In the genomic region with DNA sequence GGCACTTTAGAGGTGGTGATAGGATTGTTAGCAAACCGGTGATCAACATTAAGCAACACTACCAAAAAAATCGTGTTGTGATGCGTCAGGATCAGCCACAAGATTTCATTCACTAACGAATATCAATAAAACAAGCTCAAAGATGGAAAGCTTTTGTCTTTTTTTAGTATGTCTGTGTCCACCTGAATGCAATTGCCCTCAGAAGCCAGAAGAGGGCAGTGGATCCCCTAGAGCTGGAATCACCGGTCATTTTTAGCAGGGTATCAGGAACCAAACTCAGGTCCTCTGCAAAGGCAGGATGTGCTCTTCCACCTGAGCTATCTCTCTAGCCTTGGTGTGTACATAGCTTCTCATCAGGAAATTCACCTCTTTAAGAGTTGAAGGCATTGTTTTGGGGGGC, we compare ENCODE assay signal across 15 mouse cellular contexts. TPM values are rescaled to one million over a fixed set of nuclear protein-coding genes. Genes with fewer than 3 reads are reported as not detected.
DNase-seq lines count a peak whose midpoint lies in the region; ATAC-seq and TF ChIP-seq lines count a peak whose summit lies in the region.
"Had no signal": no experiment of that assay in that cellular context is flagged by ENCODE, and none has a peak within 500 bp of the region (broad histone marks: within the 10 kb centered on the region; RNA-seq: fewer than 3 reads in every experiment).

No protein-coding gene starts in this region.

- no peak for DNase-seq in gastrocnemius, adult 2 months
- no peak for DNase-seq in gastrocnemius, postnatal 10 days
- DNase-seq in liver, embryonic 14.5 days (ENCODE audit: low read depth in 3 of 3, low spot score in 3 of 3) = no peak
- no peak for DNase-seq in liver, embryonic 11.5 days (ENCODE audit: low spot score)
- no peak for DNase-seq in right cerebral cortex, postnatal 4 days
- no peak for DNase-seq in embryo, embryonic 10.5 days (ENCODE audit: low spot score)
- DNase-seq: heart, postnatal 10 days; layer of hippocampus, postnatal 36 days; lung, postnatal 10 days; thymus, postnatal 14 days had no signal

- no peak overlapping the region for H3K27ac ChIP-seq in gastrocnemius, adult 2 months
- H3K27ac ChIP-seq in liver, embryonic 14.5 days = no peak overlapping the region
- H3K27ac ChIP-seq in liver, embryonic 11.5 days (ENCODE audit: low read depth, low read length) = no peak overlapping the region
- no peak overlapping the region for H3K27ac ChIP-seq in cortical plate, adult 2 months (ENCODE audit: insufficient read depth, low read length)
- H3K27ac ChIP-seq: midbrain, embryonic 10.5 days had no signal

- no peak for ATAC-seq in liver, embryonic 14.5 days (ENCODE audit: insufficient read depth)
- ATAC-seq in liver, embryonic 11.5 days (replicated peaks; ENCODE audit: low FRiP score) = no peak
- ATAC-seq: hindbrain, embryonic 16.5 days had no signal

- no peak overlapping the region for H3K4me2 ChIP-seq in liver, embryonic 14.5 days (ENCODE audit: low read depth)
- no peak overlapping the region for H3K4me2 ChIP-seq in liver, embryonic 11.5 days

- H3K9me3 ChIP-seq in liver, embryonic 14.5 days (ENCODE audit: control insufficient read depth, low read length) = no peaks in the 10 kb centered on the region
- H3K9me3 ChIP-seq in liver, embryonic 11.5 days (ENCODE audit: control insufficient read depth, low read length) = no peaks in the 10 kb centered on the region
- H3K9me3 ChIP-seq in E14TG2a.4 (ENCODE audit: low read length) = peaks cover 4% of the 10 kb centered on the region
- H3K9me3 ChIP-seq: midbrain, embryonic 10.5 days had no signal

- peak; percentile 40 for TF ChIP-seq CTCF in gastrocnemius, adult 2 months (IDR thresholded peaks at IDR 0.05)
- peak; percentile 47 for TF ChIP-seq CTCF in liver, embryonic 14.5 days (IDR thresholded peaks at IDR 0.05; ENCODE audit: low read depth)
- peak; percentile 79 for TF ChIP-seq CTCF in E14TG2a.4 (conservative IDR thresholded peaks at IDR 0.05; ENCODE audit: low read length)
- 0 out of 2 replicates have a peak, but pooled peaks have one; percentile 12 for TF ChIP-seq CTCF in cortical plate, adult 2 months (IDR thresholded peaks at IDR 0.05; ENCODE audit: extremely low read depth, insufficient read depth, low read length)

- no peak for TF ChIP-seq POLR2A in cortical plate, adult 2 months (IDR thresholded peaks at IDR 0.05; ENCODE audit: extremely low read depth, insufficient read depth, low read length)

- no peak overlapping the region for H3K9ac ChIP-seq in liver, embryonic 14.5 days (replicated peaks)
- no peak overlapping the region for H3K9ac ChIP-seq in liver, embryonic 11.5 days (ENCODE audit: low read depth, low read length)

- no peak overlapping the region for H3K4me3 ChIP-seq in gastrocnemius, adult 2 months
- no peak overlapping the region for H3K4me3 ChIP-seq in liver, embryonic 14.5 days (ENCODE audit: insufficient read depth in 1 of 2, low read depth in 2 of 2, low read length in 2 of 2)
- H3K4me3 ChIP-seq in liver, embryonic 11.5 days (ENCODE audit: low read depth, low read length) = no peak overlapping the region
- no peak overlapping the region for H3K4me3 ChIP-seq in E14TG2a.4 (replicated peaks; ENCODE audit: low read length)
- no peak overlapping the region for H3K4me3 ChIP-seq in cortical plate, adult 2 months (ENCODE audit: insufficient read depth, low read length)
- H3K4me3 ChIP-seq: midbrain, embryonic 10.5 days had no signal

- intact Hi-C loops in gastrocnemius, adult 2 months (cut with DNase I) = loop anchor here (5.0 kb wide), 1 partner anchor 203 kb away; no protein-coding TSS in a partner anchor

- no peaks in the 10 kb centered on the region for H3K27me3 ChIP-seq in liver, embryonic 14.5 days (ENCODE audit: control insufficient read depth, insufficient read depth, low read length)
- H3K27me3 ChIP-seq in liver, embryonic 11.5 days (replicated peaks; ENCODE audit: control insufficient read depth, insufficient read depth, low read length) = no peaks in the 10 kb centered on the region
- H3K27me3 ChIP-seq in E14TG2a.4 (ENCODE audit: insufficient read depth, low read length) = peaks cover 5% of the 10 kb centered on the region

- H3K4me1 ChIP-seq in liver, embryonic 14.5 days (replicated peaks; ENCODE audit: control insufficient read depth in 2 of 2, insufficient read depth in 2 of 2, low read length in 1 of 2) = no peaks in the 10 kb centered on the region
- no peaks in the 10 kb centered on the region for H3K4me1 ChIP-seq in liver, embryonic 11.5 days (replicated peaks; ENCODE audit: control insufficient read depth, insufficient read depth, low read length)
- H3K4me1 ChIP-seq in E14TG2a.4 (replicated peaks; ENCODE audit: low read depth, low read length) = peaks cover 36% of the 10 kb centered on the region
- H3K4me1 ChIP-seq in cortical plate, adult 2 months (ENCODE audit: control insufficient read depth, insufficient read depth, low read length) = no peaks in the 10 kb centered on the region

- no peak for TF ChIP-seq EP300 in liver, embryonic 14.5 days (IDR thresholded peaks at IDR 0.05; ENCODE audit: low read depth)

- 57% methylated on average over 5 of the region's 5 CpGs for WGBS in liver, embryonic 14.5 days (ENCODE audit: insufficient replicate concordance)
- WGBS in liver, embryonic 11.5 days = 73% methylated on average over 5 of the region's 5 CpGs

- H3K36me3 ChIP-seq in liver, embryonic 14.5 days (replicated peaks; ENCODE audit: control insufficient read depth, insufficient read depth, low read depth) = no peaks in the 10 kb centered on the region
- H3K36me3 ChIP-seq in liver, embryonic 11.5 days (ENCODE audit: control insufficient read depth, insufficient read depth, low read length) = no peaks in the 10 kb centered on the region
- peaks cover 38% of the 10 kb centered on the region for H3K36me3 ChIP-seq in E14TG2a.4 (ENCODE audit: insufficient read depth, low read length)

RNA-seq across cellular contexts. Expression of gene Cck, which starts 20.7 kb away (rescaled TPM):
- total RNA-seq in gastrocnemius, adult 2 months (2021) = not detected
- total RNA-seq in gastrocnemius, postnatal 10 days (2021) = 1 to 10 TPM; 3.4 to 3.5 TPM
- 0.12 and 0.25 TPM in 2 replicates for polyA plus RNA-seq in liver, embryonic 14.5 days (2012; rRNA removed)
- not detected in 2 replicates for polyA plus RNA-seq in liver, embryonic 14.5 days (2014; fragmentation: Nextera tagmentation; extraction: Ambion mirVana)
- 2.3 and 3.1 TPM in 2 replicates for polyA plus RNA-seq in liver, embryonic 11.5 days (2014; fragmentation: Nextera tagmentation; extraction: Ambion mirVana)
- 1,499 and 1,678 TPM in 2 replicates for polyA plus RNA-seq in cortical plate, adult 2 months (2012; rRNA removed)
- total RNA-seq: granulocyte monocyte progenitor cell, adult 5-6 weeks had no signal

Comparison
In these comparisons a context has a peak if more than half of its experiments do, and no peak if none do; other contexts are left out.
1. CTCF ChIP-seq: peak in every context shown above with its lines; median percentile 79 in E14TG2a.4; 47 in liver, embryonic 14.5 days; 40 in gastrocnemius, adult 2 months; 12 in cortical plate, adult 2 months.
2. RNA of gene Cck, which starts 20.7 kb away (polyA plus RNA-seq): 1,499 to 1,678 TPM in cortical plate, adult 2 months; 2.3 to 3.1 TPM in liver, embryonic 11.5 days and 0.12 to 0.25 TPM in liver, embryonic 14.5 days; every median in the first group is over 100 times any median in the second.